Mouse (Mus musculus): ENCODE data around the gene Asl.

Gene Asl

GRCm38 (mm10) chr5:130003229-130003628, 25.8 kb downstream of the Asl start:
- DNase-seq (ENCODE audit: low spot score), result no peak

DNA sequence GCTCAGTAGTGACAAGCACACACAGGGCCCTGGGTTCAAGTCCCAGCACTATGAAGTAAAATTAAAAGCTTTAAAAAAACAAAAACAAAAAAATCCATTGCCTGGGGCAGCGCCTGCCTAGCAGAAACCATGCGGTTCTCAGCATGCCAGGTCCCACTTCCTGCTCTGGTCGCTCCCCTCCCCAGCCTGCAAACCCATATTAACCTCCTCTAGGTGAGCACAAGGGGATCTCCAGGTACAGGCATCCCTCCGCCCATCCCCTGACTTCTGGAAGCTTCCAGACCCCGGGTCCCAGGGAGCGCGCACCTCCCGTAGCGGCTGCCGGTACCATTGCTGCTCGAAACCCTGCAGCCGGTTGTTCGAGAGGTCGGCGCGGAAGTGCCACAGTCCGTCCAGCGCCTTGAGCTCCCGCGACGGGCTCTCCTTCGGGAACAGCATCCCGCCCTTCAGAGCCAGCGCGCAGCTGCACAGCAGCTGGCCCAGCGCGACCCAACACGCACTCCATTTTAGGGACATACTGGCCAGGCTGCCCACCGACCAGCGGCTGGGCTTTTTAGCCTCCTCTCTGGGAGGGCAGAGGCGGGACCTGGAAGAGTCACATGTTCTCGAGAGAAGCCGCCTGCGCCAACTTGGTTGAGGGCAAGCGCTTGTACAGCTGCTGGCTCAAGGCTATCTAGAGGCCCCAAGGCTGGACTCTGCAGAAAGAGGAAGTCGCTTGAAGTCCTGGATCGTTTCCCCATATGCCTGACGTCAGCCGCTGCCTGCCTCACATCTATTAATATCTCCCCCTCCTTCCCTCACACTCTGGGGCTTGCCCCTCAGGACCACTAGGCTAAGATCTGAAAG, 26.5 kb downstream of the Asl start, which contains the start of gene Gusb:
TSS of gene Gusb (minus strand) at position 749 of the 846 bp plus-strand sequence.
- DNase-seq (ENCODE audit: low spot score), result peak; percentile 82

- no peak for DNase-seq (ENCODE audit: low spot score)
These were observed 27.6 kb downstream of the Asl start for GRCm38 (mm10) chr5:130001356-130001987.

- peak; percentile 39 for DNase-seq (ENCODE audit: low spot score)
These were observed 28.3 kb downstream of the Asl start for GRCm38 (mm10) chr5:130000735-130001134.

DNA sequence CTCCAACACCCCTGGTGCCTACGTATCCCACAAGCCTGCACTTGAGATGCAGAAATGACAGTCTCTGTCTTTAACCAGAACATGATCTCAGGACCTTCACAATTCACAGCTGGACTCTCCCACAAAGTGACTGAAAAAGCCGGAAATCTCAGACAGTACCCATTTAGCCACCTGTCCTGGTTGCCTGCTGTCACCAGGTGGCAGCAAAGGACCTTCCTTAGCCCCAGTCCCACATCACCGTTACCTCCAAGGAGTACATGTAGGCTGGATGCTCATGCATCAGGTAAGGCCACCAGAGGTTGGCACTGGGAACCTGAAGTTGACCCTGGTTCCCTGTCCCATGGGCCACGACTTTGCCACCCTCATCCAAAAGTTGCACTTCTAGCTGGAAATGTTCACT, 29.9 kb downstream of the Asl start:
- peak; percentile 62 for DNase-seq (ENCODE audit: low spot score)

DNA sequence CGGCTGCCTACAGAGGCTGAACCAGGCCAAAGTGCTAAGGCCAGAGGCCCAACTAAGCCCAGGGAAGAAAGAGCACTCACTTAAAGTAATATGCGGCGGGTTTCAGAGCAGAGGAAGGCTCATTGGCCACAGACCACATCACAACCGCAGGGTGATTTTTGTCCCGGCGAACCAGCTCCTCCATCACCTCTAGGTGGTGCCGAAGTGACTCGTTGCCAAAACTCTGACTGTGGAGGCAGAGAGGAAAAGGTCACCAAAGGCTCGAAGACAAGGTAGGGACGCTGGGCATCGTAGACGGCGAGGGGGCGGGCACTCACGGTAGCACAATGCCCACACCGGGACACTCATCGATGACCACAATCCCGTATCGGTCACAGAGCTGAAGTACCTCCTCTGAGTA, 31.3 kb downstream of the Asl start:
- DNase-seq (ENCODE audit: low spot score), result no peak

DNA sequence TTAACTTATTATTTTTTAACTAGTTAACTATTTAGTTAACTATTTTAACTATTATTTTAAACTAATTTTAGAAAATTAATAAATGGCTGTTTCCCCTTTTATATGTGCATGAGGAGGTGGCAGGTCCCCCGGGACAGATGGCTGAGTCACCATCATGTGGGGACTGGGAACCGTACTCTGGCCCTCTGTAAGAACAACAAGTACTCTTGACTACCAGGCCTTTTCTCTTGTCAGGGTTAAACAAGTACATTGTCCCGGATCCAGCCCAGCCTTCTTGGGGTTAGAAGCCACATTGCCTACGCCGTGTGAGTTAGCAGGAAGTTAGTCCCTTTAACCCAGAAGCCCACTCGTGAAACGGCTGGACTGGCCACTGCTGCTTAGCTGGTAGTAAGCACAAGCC, 34.1 kb downstream of the Asl start:
- no peak for DNase-seq (ENCODE audit: low spot score)

DNA sequence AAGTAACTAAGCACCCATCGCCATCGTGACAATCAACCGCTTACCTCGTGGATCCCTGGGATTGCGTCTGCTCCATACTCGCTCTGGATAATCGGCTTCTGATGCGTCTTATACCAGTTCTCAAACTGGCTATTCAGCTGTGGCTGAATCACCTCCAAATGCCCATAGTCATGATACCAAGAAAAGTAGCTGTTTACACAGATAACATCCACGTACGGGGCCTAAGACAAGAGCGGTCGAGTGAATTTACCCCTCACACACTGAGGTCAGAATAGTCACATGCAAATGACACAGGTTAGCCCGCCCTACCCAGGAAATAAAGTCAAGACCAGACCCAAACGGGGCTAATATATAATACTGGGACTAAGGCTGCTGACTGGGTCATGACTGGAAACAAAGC, 35.7 kb downstream of the Asl start:
- DNase-seq (ENCODE audit: low spot score), result no peak

DNA sequence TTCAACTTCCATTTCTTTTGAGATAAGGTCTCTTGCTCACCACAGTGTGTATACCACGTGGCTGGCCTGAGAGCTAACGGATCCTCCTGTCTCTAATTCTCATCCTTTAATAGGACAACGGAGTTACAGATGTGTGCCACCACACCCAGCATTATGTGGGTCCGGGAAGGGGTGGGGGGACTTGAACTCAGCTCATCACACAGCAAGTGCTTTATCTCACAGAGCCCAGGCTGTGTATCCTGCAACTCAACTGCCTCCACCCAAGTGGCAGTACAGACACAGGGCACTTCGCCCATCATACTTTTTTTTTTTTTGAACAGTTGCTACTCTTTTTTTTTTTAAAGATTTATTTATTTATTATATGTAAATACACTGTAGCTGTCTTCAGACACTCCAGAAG, 37.1 kb downstream of the Asl start:
- no peak for DNase-seq (ENCODE audit: low spot score)

- no peak for DNase-seq (ENCODE audit: low spot score)
These were observed 39.7 kb downstream of the Asl start for GRCm38 (mm10) chr5:129989376-129989775.

DNA sequence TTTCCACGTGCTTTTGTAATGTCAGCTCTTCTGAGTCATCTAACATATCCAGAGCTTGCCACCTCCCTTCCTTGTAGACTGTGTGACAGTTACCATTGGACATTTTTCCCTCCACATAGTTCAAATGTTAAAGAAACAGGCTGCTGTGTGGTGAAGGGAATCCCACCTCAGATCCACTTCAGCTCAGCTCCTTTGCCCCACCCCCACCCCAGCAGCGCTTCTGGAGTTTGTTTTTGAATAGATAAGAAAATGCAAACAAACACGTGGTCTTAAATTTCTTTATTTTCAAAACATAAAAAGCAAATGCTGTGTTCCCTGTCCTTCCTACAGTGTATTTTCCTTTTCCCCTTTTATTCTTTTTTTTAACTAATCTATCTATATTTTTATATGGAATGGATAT, 48.8 kb downstream of the Asl start:
- no peak for DNase-seq (ENCODE audit: low spot score)

DNA sequence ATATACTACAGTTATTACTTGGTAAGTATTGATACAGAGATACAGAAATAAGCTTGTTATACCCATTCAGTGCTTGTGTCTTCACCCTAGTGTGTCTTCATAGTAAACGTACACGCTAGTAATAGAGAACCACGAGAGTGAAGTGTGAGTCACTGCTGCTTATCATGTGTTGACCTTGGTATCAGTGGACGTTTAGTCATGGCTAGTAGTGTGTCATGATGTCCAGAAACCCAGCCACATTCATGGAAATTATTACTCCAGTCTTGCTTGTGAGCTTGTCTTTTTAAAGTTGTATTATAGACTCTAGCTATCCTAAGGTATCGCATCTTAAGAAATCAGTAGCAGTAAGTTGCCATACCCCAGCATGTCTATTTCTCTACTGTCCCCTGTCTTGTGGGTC, 50.4 kb downstream of the Asl start:
- DNase-seq (ENCODE audit: low spot score), result no peak

DNA sequence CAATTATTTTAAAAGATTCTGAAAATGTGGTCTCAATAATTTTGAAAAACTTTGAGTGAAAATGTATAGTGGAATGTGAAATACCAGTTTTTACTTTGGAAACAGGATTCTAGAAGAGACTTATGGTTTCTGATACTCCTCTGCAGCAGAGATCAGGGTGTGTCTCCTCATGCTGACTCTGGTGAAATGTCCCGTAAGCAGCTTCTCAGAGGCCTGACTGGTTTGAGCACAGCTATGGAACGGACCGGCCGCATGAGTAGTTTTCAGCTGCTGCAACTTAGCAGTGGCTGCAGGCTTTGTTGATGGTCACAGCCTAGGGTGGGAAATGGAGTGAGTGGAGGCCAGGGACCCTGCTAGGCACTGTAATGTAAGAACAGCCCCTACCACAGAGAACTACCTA, 51.3 kb downstream of the Asl start:
- no peak for DNase-seq (ENCODE audit: low spot score)

GRCm38 (mm10) chr5:129974866-129975311, 54.2 kb downstream of the Asl start:
- DNase-seq (ENCODE audit: low spot score), result no peak

- DNase-seq (ENCODE audit: low spot score), result no peak
These were observed 54.7 kb downstream of the Asl start for GRCm38 (mm10) chr5:129974354-129974753.

DNA sequence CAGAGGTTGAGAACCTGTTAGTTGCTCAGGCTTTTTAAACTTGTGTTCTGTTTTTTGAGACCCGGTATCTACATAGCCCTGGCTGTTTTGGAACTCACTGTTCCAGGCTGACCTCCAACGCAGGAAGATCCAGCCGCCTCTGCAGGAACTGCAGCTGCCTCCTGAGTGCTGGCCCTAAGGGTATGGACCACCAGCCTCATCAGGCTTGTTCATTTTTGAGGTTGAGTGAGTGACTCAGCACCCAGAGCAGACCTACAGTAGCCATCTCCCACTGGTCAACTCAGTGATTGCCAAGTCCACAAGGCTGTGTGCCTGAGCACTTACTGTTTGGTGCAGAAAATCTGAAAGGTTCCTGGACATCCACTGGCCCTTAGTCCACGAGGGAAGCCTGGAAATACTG, 57.6 kb downstream of the Asl start:
- no peak for DNase-seq (ENCODE audit: low spot score)

GRCm38 (mm10) chr5:129968417-129968816, 60.6 kb downstream of the Asl start:
- no peak for DNase-seq (ENCODE audit: low spot score)

DNA sequence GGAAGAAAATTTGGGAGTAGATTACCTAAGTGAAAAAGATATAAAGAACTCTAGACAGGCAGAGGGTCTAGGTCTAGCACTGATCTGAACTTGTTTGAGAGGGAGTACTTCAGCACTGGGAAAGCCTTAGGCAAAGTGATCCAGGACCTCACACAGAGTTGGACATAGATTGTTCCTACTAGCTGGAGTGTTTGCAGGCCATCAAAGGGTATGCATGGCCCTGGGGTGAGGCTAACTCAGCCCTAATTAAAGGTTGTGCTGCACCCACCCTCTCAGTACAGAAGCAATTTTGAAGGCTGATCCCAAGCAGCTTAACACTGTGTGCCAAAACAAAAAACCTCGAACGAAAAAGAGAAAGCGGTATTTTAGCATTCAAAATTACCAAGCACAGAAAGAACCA, 62.6 kb downstream of the Asl start:
- no peak for DNase-seq (ENCODE audit: low spot score)

GRCm38 (mm10) chr5:129963224-129963623, 65.8 kb downstream of the Asl start:
- DNase-seq (ENCODE audit: low spot score), result no peak

All from layer of hippocampus, adult 11-12 months (tissue).